Comparison of ENCODE assay signal across 8 mouse cellular contexts in genomic region chr11:53324512-53324968, GRCm38 (mm10). TPM values are rescaled to one million over a fixed set of nuclear protein-coding genes. Genes with fewer than 3 reads are reported as not detected.
DNase-seq lines count a peak whose midpoint lies in the region; ATAC-seq and TF ChIP-seq lines count a peak whose summit lies in the region.

Gene Zcchc10 (plus strand): TSS chr11:53324679.

- H3K9me3 ChIP-seq in ES-E14 (ENCODE audit: control insufficient read depth, insufficient read depth, low read depth, low read length) = no peaks in the 10 kb centered on the region
- no peaks in the 10 kb centered on the region for H3K9me3 ChIP-seq in forebrain, embryonic 15.5 days
- no peaks in the 10 kb centered on the region for H3K9me3 ChIP-seq in neural tube, embryonic 14.5 days (ENCODE audit: control insufficient read depth, low read length)

- intact Hi-C loops in heart, postnatal 25 days (cut with DNase I) = loop anchor here (2.0 kb wide), 1 partner anchor 24 kb away; the partner anchor contains the start of gene Hspa4

- DNase-seq in ES-E14 (ENCODE audit: low read depth, low spot score) = peak; percentile 90
- DNase-seq in cerebellum, adult 11 months = peak; percentile 80
- DNase-seq in heart, postnatal 25 days (ENCODE audit: low spot score) = peak; percentile 75
- DNase-seq in layer of hippocampus, adult 18-20 months (ENCODE audit: low spot score in 2 of 2) = peak; percentile 81 to 92
- DNase-seq in lung, adult 18-20 months = peak; percentile 90 to 93

- H3K27me3 ChIP-seq in forebrain, embryonic 15.5 days = no peaks in the 10 kb centered on the region
- no peaks in the 10 kb centered on the region for H3K27me3 ChIP-seq in neural tube, embryonic 14.5 days (ENCODE audit: control insufficient read depth, insufficient read depth, low read length)
- H3K27me3 ChIP-seq in testis, adult 2 months (ENCODE audit: control insufficient read depth, insufficient read depth, low read length) = no peaks in the 10 kb centered on the region

- H3K36me3 ChIP-seq in ES-E14 (ENCODE audit: control insufficient read depth, insufficient read depth, low read length, poor library complexity, severe bottlenecking) = peaks cover 18% of the 10 kb centered on the region
- peaks cover 22% of the 10 kb centered on the region for H3K36me3 ChIP-seq in forebrain, embryonic 15.5 days
- peaks cover 5% of the 10 kb centered on the region; the same call in 1 of the 2 replicates for H3K36me3 ChIP-seq in neural tube, embryonic 14.5 days (ENCODE audit: control insufficient read depth, insufficient read depth, low read length)
- peaks cover 2% of the 10 kb centered on the region; the same call in 1 of the 2 replicates for H3K36me3 ChIP-seq in testis, adult 2 months (ENCODE audit: control insufficient read depth, insufficient read depth, low read length)

- under 1% methylated on average over 21 of the region's 21 CpGs for WGBS in forebrain, embryonic 15.5 days
- WGBS in neural tube, embryonic 14.5 days = under 1% methylated on average over 21 of the region's 21 CpGs

- peak; percentile 86 for TF ChIP-seq POLR2A in testis, adult 2 months (IDR thresholded peaks at IDR 0.05; ENCODE audit: control insufficient read depth, low read depth, low read length)

- peak within 1 kb of the TSS; percentile 91 for H3K9ac ChIP-seq in ES-E14 (ENCODE audit: insufficient read depth, low read depth, low read length, poor library complexity, severe bottlenecking)
- H3K9ac ChIP-seq in forebrain, embryonic 15.5 days (replicated peaks) = peak within 1 kb of the TSS; percentile 87
- peak within 1 kb of the TSS; percentile 68 for H3K9ac ChIP-seq in neural tube, embryonic 14.5 days (replicated peaks; ENCODE audit: low read depth, low read length)

- peaks cover 0 to 11% of the 10 kb centered on the region in 2 experiments; a peak in 1 of 4 replicates for H3K4me1 ChIP-seq in ES-E14 (ENCODE audit: control insufficient read depth in 2 of 2, insufficient read depth in 2 of 2, low read length in 2 of 2, poor library complexity in 1 of 2)
- H3K4me1 ChIP-seq in forebrain, embryonic 15.5 days = peaks cover 10% of the 10 kb centered on the region
- H3K4me1 ChIP-seq in neural tube, embryonic 14.5 days (ENCODE audit: control insufficient read depth, insufficient read depth, low read length) = peaks cover 6% of the 10 kb centered on the region; the same call in 1 of the 2 replicates
- H3K4me1 ChIP-seq in testis, adult 2 months (ENCODE audit: control insufficient read depth, insufficient read depth, low read length) = no peaks in the 10 kb centered on the region; the same call in 1 of the 2 replicates

- peak within 1 kb of the TSS; percentile 28; the same call in 1 of the 2 replicates for H3K27ac ChIP-seq in ES-E14 (ENCODE audit: insufficient read depth, low read depth, low read length, poor library complexity, severe bottlenecking)
- H3K27ac ChIP-seq in forebrain, embryonic 15.5 days (replicated peaks) = peak within 1 kb of the TSS; percentile 83
- peak within 1 kb of the TSS; percentile 48; the same call in 1 of the 2 replicates for H3K27ac ChIP-seq in neural tube, embryonic 14.5 days (ENCODE audit: low read depth, low read length)
- peak within 1 kb of the TSS; percentile 65 for H3K27ac ChIP-seq in testis, adult 2 months (ENCODE audit: control insufficient read depth, insufficient read depth, low read depth, low read length)

- peak within 1 kb of the TSS; percentile 84 to 96 for H3K4me3 ChIP-seq in ES-E14 (ENCODE audit: insufficient read depth in 1 of 2, low read depth in 1 of 2, low read length in 2 of 2, poor library complexity in 1 of 2, severe bottlenecking in 1 of 2)
- peak within 1 kb of the TSS; percentile 88 for H3K4me3 ChIP-seq in forebrain, embryonic 15.5 days
- peak within 1 kb of the TSS; percentile 66 for H3K4me3 ChIP-seq in neural tube, embryonic 14.5 days (ENCODE audit: low read depth, low read length)
- peak within 1 kb of the TSS; percentile 89 for H3K4me3 ChIP-seq in testis, adult 2 months (ENCODE audit: control insufficient read depth, low read depth, low read length)

- in situ Hi-C loops in ES-E14 (cut with MboI; ENCODE audit: low sequenced_read_pairs in 2 of 2, unreplicated experiment in 2 of 2) = no loop called here

- ATAC-seq in forebrain, embryonic 15.5 days (replicated peaks) = peak; percentile 96
- ATAC-seq in neural tube, embryonic 14.5 days (ENCODE audit: low read depth) = peak; percentile 95

- H3K4me2 ChIP-seq in forebrain, embryonic 15.5 days (replicated peaks) = peak within 1 kb of the TSS; percentile 74
- H3K4me2 ChIP-seq in neural tube, embryonic 14.5 days (ENCODE audit: low read depth, low read length) = peak within 1 kb of the TSS; percentile 60

- no peak for TF ChIP-seq CTCF in testis, adult 2 months (IDR thresholded peaks at IDR 0.05; ENCODE audit: control insufficient read depth, insufficient read depth, insufficient replicate concordance, low read depth, low read length)

TF ChIP-seq in ES-E14, 5 proteins besides CTCF, POLR2A, EP300 and RAD21:
- TF ChIP-seq CHD2 (IDR thresholded peaks at IDR 0.05; ENCODE audit: low read depth, low read length) (no peak), HCFC1 (IDR thresholded peaks at IDR 0.05; ENCODE audit: borderline replicate concordance, insufficient read depth, low read length) (peak; percentile 80; the same call in 1 of the 2 replicates), MAFK (IDR thresholded peaks at IDR 0.05; ENCODE audit: insufficient read depth, low read depth, low read length) (no peak)

RNA-seq across cellular contexts. Expression of gene Zcchc10, which starts in this region (rescaled TPM):
- total RNA-seq in ES-E14 (2012; rRNA removed) = 8.4 and 12.9 TPM in 2 replicates
- polyA plus RNA-seq in forebrain, embryonic 15.5 days (2015; fragmentation: Nextera tagmentation; extraction: Ambion mirVana) = 13.6 and 15.2 TPM in 2 replicates
- total RNA-seq in heart, postnatal 25 days (2021) = 1 to 10 TPM; 6.1 to 7.9 TPM
- total RNA-seq in layer of hippocampus, adult 18-20 months (2021) = 10 to 100 TPM; 11.0 to 11.8 TPM
- polyA plus RNA-seq in neural tube, embryonic 14.5 days (2014; fragmentation: Nextera tagmentation; extraction: Ambion mirVana) = 16.8 and 18.7 TPM in 2 replicates
- polyA plus RNA-seq in testis, adult 2 months (2012; rRNA removed) = 3.5 and 4.8 TPM in 2 replicates

Comparison
In these comparisons a context has a peak if more than half of its experiments do, and no peak if none do; other contexts are left out.
1. Peak in every context shown above with its lines: DNase-seq, ATAC-seq, H3K4me3 ChIP-seq and H3K27ac ChIP-seq.
2. H3K27ac ChIP-seq: peak in every context shown above with its lines; median percentile 83 in forebrain, embryonic 15.5 days; 65 in testis, adult 2 months; 48 in neural tube, embryonic 14.5 days; 28 in ES-E14.